In genomic region chr12:83560189-83560588, GRCm38 (mm10) we compare ENCODE assay signal across 16 mouse cellular contexts. TPM values are rescaled to one million over a fixed set of nuclear protein-coding genes. Genes with fewer than 3 reads are reported as not detected.
A peak's percentile ranks its signal among the peaks of the same experiment; 100 is the strongest.
DNase-seq lines count a peak whose midpoint lies in the region; ATAC-seq and TF ChIP-seq lines count a peak whose summit lies in the region.
"Had no signal": no experiment of that assay in that cellular context is flagged by ENCODE, and none has a peak within 500 bp of the region (broad histone marks: within the 10 kb centered on the region; RNA-seq: fewer than 3 reads in every experiment).

No protein-coding gene starts in this region.

- TF ChIP-seq EP300 in liver, postnatal 0 days (IDR thresholded peaks at IDR 0.05; ENCODE audit: low read depth), result no peak

- H3K9me3 ChIP-seq in liver, postnatal 0 days (ENCODE audit: low read length), result no peaks in the 10 kb centered on the region
- no peaks in the 10 kb centered on the region for H3K9me3 ChIP-seq in G1E (replicated peaks)
- no peaks in the 10 kb centered on the region for H3K9me3 ChIP-seq in stomach, embryonic 15.5 days
- H3K9me3 ChIP-seq: embryonic facial prominence, embryonic 13.5 days; forebrain, embryonic 10.5 days; heart, embryonic 13.5 days; hindbrain, embryonic 10.5 days; limb, embryonic 12.5 days; neural tube, embryonic 12.5 days had no signal

- ATAC-seq in liver, postnatal 0 days, result no peak
- ATAC-seq in G1E (ENCODE audit: extremely low read depth, insufficient number of reproducible peaks, low FRiP score, poor library complexity, severe bottlenecking), result 0 out of 2 replicates have a peak, but pooled peaks have one; percentile 28
- ATAC-seq in stomach, embryonic 15.5 days (ENCODE audit: insufficient read depth, low FRiP score, low read depth), result peak; percentile 39; the same call in 1 of the 2 replicates

- DNase-seq in liver, result peak; percentile 56
- DNase-seq in liver, postnatal 0 days, result no peak
- DNase-seq in G1E (ENCODE audit: low spot score), result no peak
- DNase-seq in c-Kit-positive CD71-positive TER-119-positive erythroid progenitor cells, embryonic 14.5 days (ENCODE audit: low spot score), result peak; percentile 47
- no peak for DNase-seq in spleen, postnatal 14 days (ENCODE audit: low spot score in 2 of 2)
- no peak for DNase-seq in adrenal gland, postnatal 14 days
- DNase-seq: adrenal gland, postnatal 10 days; cerebellum, postnatal 10 days; thymus, postnatal 4 days had no signal

- H3K9ac ChIP-seq in liver, postnatal 0 days (replicated peaks), result no peak overlapping the region
- H3K9ac ChIP-seq in stomach, embryonic 15.5 days, result no peak overlapping the region
- H3K9ac ChIP-seq: embryonic facial prominence, embryonic 13.5 days; heart, embryonic 13.5 days; limb, embryonic 12.5 days; neural tube, embryonic 12.5 days had no signal

- TF ChIP-seq CTCF in liver, postnatal 0 days (IDR thresholded peaks at IDR 0.05; ENCODE audit: low read depth), result no peak
- no peak for TF ChIP-seq CTCF in G1E (IDR thresholded peaks at IDR 0.05; ENCODE audit: low read depth, low read length)

- no peak overlapping the region for H3K4me3 ChIP-seq in liver, postnatal 0 days (ENCODE audit: low read depth, low read length)
- no peak overlapping the region for H3K4me3 ChIP-seq in G1E (ENCODE audit: low read depth, low read length)
- H3K4me3 ChIP-seq in stomach, embryonic 15.5 days (replicated peaks), result no peak overlapping the region
- H3K4me3 ChIP-seq: embryonic facial prominence, embryonic 13.5 days; forebrain, embryonic 10.5 days; heart, embryonic 13.5 days; hindbrain, embryonic 10.5 days; limb, embryonic 12.5 days; neural tube, embryonic 12.5 days had no signal

- no peaks in the 10 kb centered on the region for H3K4me1 ChIP-seq in liver, postnatal 0 days (ENCODE audit: insufficient read depth)
- H3K4me1 ChIP-seq in G1E (ENCODE audit: insufficient read depth, low read depth, low read length), result peaks cover 6% of the 10 kb centered on the region; the same call in 1 of the 2 replicates
- no peaks in the 10 kb centered on the region for H3K4me1 ChIP-seq in stomach, embryonic 15.5 days
- H3K4me1 ChIP-seq: embryonic facial prominence, embryonic 13.5 days; hindbrain, embryonic 10.5 days; limb, embryonic 12.5 days; neural tube, embryonic 12.5 days had no signal

- no peak overlapping the region for H3K27ac ChIP-seq in liver, postnatal 0 days (ENCODE audit: low read depth)
- H3K27ac ChIP-seq in stomach, embryonic 15.5 days, result no peak overlapping the region
- H3K27ac ChIP-seq: embryonic facial prominence, embryonic 13.5 days; forebrain, embryonic 10.5 days; heart, embryonic 13.5 days; hindbrain, embryonic 10.5 days; limb, embryonic 12.5 days; neural tube, embryonic 12.5 days had no signal

- WGBS in liver, postnatal 0 days (ENCODE audit: insufficient replicate concordance), result 66% methylated on average over 6 of the region's 6 CpGs
- 56% methylated on average over 6 of the region's 6 CpGs for WGBS in stomach, embryonic 15.5 days

- H3K4me2 ChIP-seq in liver, postnatal 0 days (ENCODE audit: low read depth, low read length), result no peak overlapping the region
- no peak overlapping the region for H3K4me2 ChIP-seq in stomach, embryonic 15.5 days
- H3K4me2 ChIP-seq: embryonic facial prominence, embryonic 13.5 days; heart, embryonic 13.5 days; limb, embryonic 12.5 days; neural tube, embryonic 12.5 days had no signal

- H3K27me3 ChIP-seq in liver, postnatal 0 days (ENCODE audit: insufficient read depth, low read length), result no peaks in the 10 kb centered on the region
- no peaks in the 10 kb centered on the region for H3K27me3 ChIP-seq in G1E (ENCODE audit: insufficient read depth, low read length)
- H3K27me3 ChIP-seq in stomach, embryonic 15.5 days (replicated peaks), result no peaks in the 10 kb centered on the region
- H3K27me3 ChIP-seq: embryonic facial prominence, embryonic 13.5 days; heart, embryonic 13.5 days; limb, embryonic 12.5 days; neural tube, embryonic 12.5 days had no signal

- peaks cover 61% of the 10 kb centered on the region for H3K36me3 ChIP-seq in liver, postnatal 0 days (replicated peaks; ENCODE audit: insufficient read depth, low read length)
- peaks cover 82% of the 10 kb centered on the region for H3K36me3 ChIP-seq in G1E (replicated peaks)
- H3K36me3 ChIP-seq in stomach, embryonic 15.5 days, result peaks cover 43% of the 10 kb centered on the region

RNA-seq across cellular contexts. Expression of gene Zfyve1, which starts 36.8 kb away (rescaled TPM):
- 5.5 and 6.4 TPM in 2 replicates for polyA plus RNA-seq in liver, postnatal 0 days (2015; fragmentation: Nextera tagmentation; extraction: Ambion mirVana)
- total RNA-seq in G1E (2014; fragmentation: Nextera tagmentation), result 19.9 and 33.3 TPM in 2 replicates
- total RNA-seq in G1E (2017), result 27.9 and 28.4 TPM in 2 replicates
- 12.1 and 13.6 TPM in 2 replicates for polyA plus RNA-seq in G1E (2012)
- 13.8 and 15.6 TPM in 2 replicates for polyA plus RNA-seq in stomach, embryonic 15.5 days (2015; fragmentation: Nextera tagmentation; extraction: Ambion mirVana)
- total RNA-seq in adrenal gland, postnatal 14 days (2021), result 33.6 and 35.6 TPM in 2 replicates

RNA-seq across cellular contexts. Expression of gene Dcaf4, which starts 39.9 kb away (rescaled TPM):
- polyA plus RNA-seq in liver, postnatal 0 days (2015; fragmentation: Nextera tagmentation; extraction: Ambion mirVana), result 6.8 and 8.0 TPM in 2 replicates
- total RNA-seq in G1E (2014; fragmentation: Nextera tagmentation), result 36.1 and 46.1 TPM in 2 replicates
- 21.5 and 23.1 TPM in 2 replicates for total RNA-seq in G1E (2017)
- polyA plus RNA-seq in G1E (2012), result 30.5 and 31.2 TPM in 2 replicates
- polyA plus RNA-seq in stomach, embryonic 15.5 days (2015; fragmentation: Nextera tagmentation; extraction: Ambion mirVana), result 31.5 and 34.5 TPM in 2 replicates
- total RNA-seq in adrenal gland, postnatal 14 days (2021), result 45.2 and 45.4 TPM in 2 replicates

Comparison
In these comparisons a context has a peak if more than half of its experiments do, and no peak if none do; other contexts are left out.
1. DNase-seq: peak in liver (single experiment) and c-Kit-positive CD71-positive TER-119-positive erythroid progenitor cells, embryonic 14.5 days (single experiment); none in liver, postnatal 0 days (single experiment), G1E (single experiment), spleen, postnatal 14 days (0 of 2) and adrenal gland, postnatal 14 days (single experiment).